Mouse (Mus musculus) neural tube, embryonic 11.5 days (tissue): ENCODE measurements around the gene H2-K1. TPM values are rescaled to one million over a fixed set of nuclear protein-coding genes. Genes with fewer than 3 reads are reported as not detected.
"Not testable (repeated sequence)": the region's sequence is repeated elsewhere in the genome, so short reads cannot be mapped to it uniquely, and the experiment has no call there.

Experiments
- ATAC-seq: fragments of 200-750 bp; cut with Nextera tagmentation; 2 replicates; pipeline ENCODE4 v1.8.0; 2017; ENCODE audit warnings: moderate number of reproducible peaks, mild to moderate bottlenecking, moderate TSS enrichment, moderate library complexity; ENCODE audit not compliant: insufficient read depth, low FRiP score, low TSS enrichment
- DNase-seq: peaks from one replicate; pipeline ENCODE4 v3.0.0-alpha.2; 2015; ENCODE audit warnings: low spot score
- H3K27ac ChIP-seq: fragments of 300-500 bp; sonication (generic); 2 replicates; pipeline ENCODE4 v1.5.1; 2014; ENCODE audit warnings: low read depth, mild to moderate bottlenecking, low read length
- H3K27me3 ChIP-seq: fragments of 300-500 bp; sonication (generic); 2 replicates; pipeline ENCODE4 v1.6.1; 2014; ENCODE audit warnings: mild to moderate bottlenecking, low read length, mixed read lengths; ENCODE audit not compliant: control insufficient read depth, insufficient read depth
- H3K36me3 ChIP-seq: fragments of 300-500 bp; sonication (generic); 2 replicates; pipeline ENCODE4 v1.6.1; 2014; ENCODE audit warnings: mild to moderate bottlenecking, low read length, moderate library complexity, mixed read lengths; ENCODE audit not compliant: control insufficient read depth, insufficient read depth
- H3K4me1 ChIP-seq: fragments of 300-500 bp; sonication (generic); 2 replicates; pipeline ENCODE4 v1.6.1; 2014; ENCODE audit warnings: low read length, mixed read lengths; ENCODE audit not compliant: control insufficient read depth, insufficient read depth
- H3K4me2 ChIP-seq: fragments of 300-500 bp; sonication (generic); 2 replicates; pipeline ENCODE4 v1.6.1; 2014; ENCODE audit warnings: low read depth, mild to moderate bottlenecking, moderate library complexity
- H3K4me3 ChIP-seq: fragments of 300-500 bp; sonication (generic); 2 replicates; pipeline ENCODE4 v1.5.1; 2014; ENCODE audit warnings: low read depth, low read length
- H3K9ac ChIP-seq: fragments of 300-500 bp; sonication (generic); 2 replicates; pipeline ENCODE4 v1.6.1; 2014; ENCODE audit warnings: mild to moderate bottlenecking, low read length
- H3K9me3 ChIP-seq: fragments of 300-500 bp; sonication (generic); 2 replicates; pipeline ENCODE4 v1.6.1; 2016; ENCODE audit warnings: low read length; ENCODE audit not compliant: control insufficient read depth
- WGBS: fragments of 180-500 bp; shearing (Covaris S2); extraction: QIAGEN DNeasy Blood & Tissue Kit; methylation state at CpG from one replicate; pipeline ENCODE4 v1.1.7; 2014; 5-methylcytosine and 5-hydroxymethylcytosine counted together
- polyA plus RNA-seq: library from polyadenylated mRNA; unstranded; fragments of >200 nt; fragmentation: Nextera tagmentation; extraction: Ambion mirVana; gene quantifications from 2 replicates; pipeline ENCODE4 v1.2.1, GENCODE M21; 2014

The H2-K1 gene
- polyA plus RNA-seq, 1 experiment from 2014 or later: 23.1 TPM

GRCm38 (mm10) chr17:33981192-33981909, 18.8 kb downstream of the H2-K1 start:
- DNase-seq: peak; percentile 93
- Histone ChIP-seq H3K9ac (peak overlapping the region; percentile 61), H3K4me2 (peak overlapping the region; percentile 41), H3K27ac (peak overlapping the region; percentile 49), H3K4me3 (peak overlapping the region; percentile 33), H3K27me3 (peaks cover 30% of the 10 kb centered on the region)
- not testable (repeated sequence) for H3K36me3 ChIP-seq, H3K9me3 ChIP-seq, H3K4me1 ChIP-seq
- ATAC-seq: peak; percentile 93
- WGBS: 1% methylated on average over 27 of the region's 27 CpGs

GRCm38 (mm10) chr17:33980181-33981035, 19.7 kb downstream of the H2-K1 start:
- Histone ChIP-seq H3K4me1 (no peaks in the 10 kb centered on the region), H3K27ac (no peak overlapping the region), H3K4me2 (no peak overlapping the region), H3K36me3 (no peaks in the 10 kb centered on the region), H3K9ac (no peak overlapping the region), H3K4me3 (no peak overlapping the region), H3K27me3 (peaks cover 30% of the 10 kb centered on the region), H3K9me3 (no peaks in the 10 kb centered on the region)
- WGBS: 76% methylated on average over 19 of the region's 19 CpGs
- DNase-seq: no peak
- 0 out of 2 replicates have a peak, but pooled peaks have one; percentile 1 for ATAC-seq

DNA sequence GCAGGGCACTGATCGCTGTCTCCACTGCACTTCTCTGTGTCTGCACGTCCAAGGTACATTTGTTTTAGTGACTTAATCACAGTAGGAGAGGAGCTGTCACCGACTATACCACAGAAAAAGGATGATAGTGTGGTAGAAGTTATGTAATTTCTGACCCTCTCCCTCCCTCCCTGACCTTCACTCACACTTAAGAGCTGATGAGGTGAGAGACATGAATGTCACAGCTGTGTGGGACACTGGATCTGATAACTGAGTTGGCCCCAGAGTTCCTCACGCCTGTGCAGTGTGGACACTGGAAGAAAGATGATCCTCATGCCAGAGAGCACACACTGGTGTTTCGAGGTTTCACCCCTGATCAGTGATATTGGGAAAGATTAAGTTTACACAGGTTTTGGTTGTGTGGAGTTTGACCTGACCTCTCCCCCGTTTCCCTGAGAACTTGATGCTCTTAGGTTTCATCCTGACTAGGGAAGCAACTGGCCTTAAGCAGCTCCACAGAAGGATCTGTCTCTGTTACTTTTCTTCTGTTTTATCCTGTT, 20.6 kb downstream of the H2-K1 start:
- DNase-seq: no peak
- H3K4me1 ChIP-seq: no peaks in the 10 kb centered on the region
- WGBS: 76% methylated on average over 6 of the region's 6 CpGs

DNA sequence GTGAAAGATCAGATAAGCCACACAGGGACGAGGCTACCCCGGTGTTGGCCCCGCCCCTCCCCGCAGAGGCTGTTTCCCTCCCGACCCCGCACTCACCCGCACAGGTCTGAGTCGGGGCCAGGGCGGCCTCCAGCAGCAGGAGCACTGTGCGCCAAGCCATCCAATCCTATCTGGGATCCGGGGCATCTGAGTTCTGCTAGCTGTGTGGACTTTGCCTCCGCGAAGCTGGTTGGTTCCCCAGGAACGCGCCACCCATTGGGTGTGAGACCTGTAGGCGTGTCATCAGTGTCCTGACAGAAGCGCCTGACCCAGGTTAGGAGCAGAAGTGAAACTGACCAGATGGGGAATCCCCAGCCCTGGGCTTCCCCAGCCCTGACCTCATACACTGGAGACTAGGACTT, 21.5 kb downstream of the H2-K1 start:
- H3K36me3 ChIP-seq: no peaks in the 10 kb centered on the region
- H3K4me2 ChIP-seq: peak overlapping the region; percentile 54
- H3K4me3 ChIP-seq: peak overlapping the region; percentile 30
- peak overlapping the region; percentile 18; the same call in 1 of the 2 replicates for H3K9ac ChIP-seq
- no peaks in the 10 kb centered on the region for H3K9me3 ChIP-seq
- no peak overlapping the region for H3K27ac ChIP-seq
- ATAC-seq (no peak; the same call in 1 of the 2 replicates), DNase-seq (peak; percentile 30)
- H3K27me3 ChIP-seq: peaks cover 30% of the 10 kb centered on the region
- no peaks in the 10 kb centered on the region for H3K4me1 ChIP-seq
- WGBS: under 1% methylated on average over 16 of the region's 17 CpGs

More for the DNA sequence above, 20.6 kb downstream of the H2-K1 start:
- Histone ChIP-seq H3K36me3 (no peaks in the 10 kb centered on the region), H3K27ac (no peak overlapping the region), H3K9me3 (no peaks in the 10 kb centered on the region), H3K9ac (no peak overlapping the region), H3K4me2 (no peak overlapping the region), H3K27me3 (peaks cover 30% of the 10 kb centered on the region), H3K4me3 (no peak overlapping the region)
- no peak for ATAC-seq

- peak overlapping the region; percentile 30 for H3K4me3 ChIP-seq
- peaks cover 30% of the 10 kb centered on the region for H3K27me3 ChIP-seq
- no peaks in the 10 kb centered on the region for H3K4me1 ChIP-seq
- no peaks in the 10 kb centered on the region for H3K36me3 ChIP-seq
- H3K27ac ChIP-seq: no peak overlapping the region
- peak overlapping the region; percentile 54 for H3K4me2 ChIP-seq
- DNase-seq (no peak), ATAC-seq (no peak)
- peak overlapping the region; percentile 18 for H3K9ac ChIP-seq
- no peaks in the 10 kb centered on the region for H3K9me3 ChIP-seq
- WGBS: 2% methylated on average over 57 of the region's 57 CpGs
Measured at GRCm38 (mm10) chr17:33977861-33978557, 22.1 kb downstream of the H2-K1 start.

DNA sequence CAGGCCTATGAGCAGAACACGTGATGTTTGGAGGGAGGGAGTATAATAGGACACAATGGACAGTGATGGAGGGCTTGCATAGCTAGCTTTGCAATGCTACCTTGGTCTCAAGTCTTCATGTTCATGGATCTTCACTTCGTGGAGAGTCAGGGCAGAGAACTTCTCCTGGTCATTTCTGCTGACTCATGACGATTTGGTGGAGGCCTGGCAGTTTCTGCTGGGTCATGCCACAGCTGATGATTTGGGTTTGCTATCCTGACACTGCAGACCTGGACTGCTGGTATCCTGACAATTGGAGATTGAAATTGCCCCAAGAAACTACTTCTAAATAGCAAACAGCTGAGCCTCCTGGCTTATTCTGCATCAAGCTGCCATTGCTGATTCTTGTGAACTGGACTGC, 26.6 kb downstream of the H2-K1 start:
- Histone ChIP-seq H3K4me3 (no peak overlapping the region), H3K4me1 (no peaks in the 10 kb centered on the region), H3K9ac (no peak overlapping the region), H3K27me3 (peaks cover 18% of the 10 kb centered on the region), H3K27ac (no peak overlapping the region), H3K4me2 (no peak overlapping the region), H3K9me3 (no peaks in the 10 kb centered on the region), H3K36me3 (no peaks in the 10 kb centered on the region)
- no peak for DNase-seq
- 70% methylated on average over 3 of the region's 3 CpGs for WGBS
- ATAC-seq: no peak

DNA sequence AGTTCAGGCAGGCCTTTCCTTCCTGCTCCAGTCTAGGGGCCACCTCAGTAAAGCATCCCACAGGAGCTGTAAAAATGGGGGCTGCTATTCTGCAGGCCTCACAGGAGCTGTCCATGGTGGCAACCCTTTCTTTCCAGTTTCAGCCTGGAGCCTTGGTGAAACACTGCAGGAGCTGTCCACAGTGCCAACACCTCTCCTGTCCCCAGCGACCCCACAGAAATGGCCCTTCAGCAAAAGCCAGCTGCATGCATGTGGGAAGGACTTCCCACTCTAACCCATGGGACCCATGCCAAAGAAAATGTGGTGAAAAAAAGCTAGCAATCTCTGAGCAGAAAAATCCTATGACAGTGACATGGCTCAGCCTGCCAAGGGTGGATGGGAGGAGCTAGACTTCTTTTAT, 27.5 kb downstream of the H2-K1 start:
- no peak overlapping the region for H3K27ac ChIP-seq
- no peak overlapping the region for H3K9ac ChIP-seq
- no peak overlapping the region for H3K4me3 ChIP-seq
- H3K36me3 ChIP-seq: no peaks in the 10 kb centered on the region
- WGBS: 22% methylated on average over 1 of the region's 1 CpGs
- DNase-seq (peak; percentile 29), ATAC-seq (no peak)
- peaks cover 9% of the 10 kb centered on the region for H3K27me3 ChIP-seq
- H3K4me2 ChIP-seq: no peak overlapping the region
- H3K9me3 ChIP-seq: no peaks in the 10 kb centered on the region
- H3K4me1 ChIP-seq: no peaks in the 10 kb centered on the region

DNA sequence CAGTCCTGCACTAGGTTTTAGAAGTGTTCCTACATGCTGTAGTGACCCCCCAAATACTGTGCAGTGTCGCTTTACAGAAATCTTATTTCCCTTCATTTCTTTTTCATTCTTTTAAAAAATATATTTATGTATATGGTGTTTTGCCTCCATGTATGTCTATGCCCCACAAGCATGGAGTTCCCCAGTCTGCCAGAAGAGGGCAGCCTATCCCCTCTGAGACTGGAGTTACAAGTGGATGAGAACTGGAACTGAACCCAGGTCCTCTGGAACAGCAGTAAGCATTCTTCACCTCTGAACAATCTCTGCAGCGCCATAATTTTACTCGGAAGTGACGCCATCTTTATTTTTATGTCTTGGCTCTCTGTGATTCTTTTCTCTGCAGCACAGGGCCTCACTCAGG, 30.8 kb downstream of the H2-K1 start:
- ATAC-seq: no peak
- H3K27ac ChIP-seq: no peak overlapping the region
- whole genome bisulfite sequencing: 77% methylated on average over 4 of the region's 4 CpGs
- no peaks in the 10 kb centered on the region for H3K27me3 ChIP-seq
- H3K36me3 ChIP-seq: no peaks in the 10 kb centered on the region; the same call in 1 of the 2 replicates
- H3K9ac ChIP-seq: no peak overlapping the region
- no peak overlapping the region for H3K4me2 ChIP-seq
- H3K9me3 ChIP-seq: no peaks in the 10 kb centered on the region
- no peak overlapping the region for H3K4me3 ChIP-seq
- H3K4me1 ChIP-seq: no peaks in the 10 kb centered on the region
- DNase-seq: no peak
